Mouse (Mus musculus) macrophage (primary cell): ENCODE results near the gene Nprl2. TPM values are rescaled to one million over a fixed set of nuclear protein-coding genes. Genes with fewer than 3 reads are reported as not detected.
A peak's percentile ranks its signal among the peaks of the same experiment; 100 is the strongest.

Source experiments
- H3K27ac ChIP-seq: fragments of 350-480 bp; formaldehyde crosslinking; 2 replicates; pipeline ENCODE4 v1.9.0; 2021
- H3K36me3 ChIP-seq: fragments of 350-480 bp; formaldehyde crosslinking; 2 replicates; pipeline ENCODE4 v1.9.0; 2021; ENCODE audit errors: inconsistent target
- H3K4me3 ChIP-seq: fragments of 350-480 bp; formaldehyde crosslinking; 2 replicates; pipeline ENCODE4 v1.9.0; 2021; ENCODE audit errors: inconsistent target
- H3K79me2 ChIP-seq: fragments of 350-480 bp; formaldehyde crosslinking; 2 replicates; pipeline ENCODE4 v1.9.0; 2021; ENCODE audit errors: inconsistent target
- WGBS: methylation state at CpG from one replicate; pipeline ENCODE4 v1.1.7; 2026; ENCODE audit warnings: inconsistent platforms; ENCODE audit not compliant: missing documents; 5-methylcytosine and 5-hydroxymethylcytosine counted together
- polyA plus RNA-seq: library from polyadenylated mRNA; stranded (reverse); fragments of 250-400 nt; gene quantifications from 3 replicates; pipeline ENCODE4 v1.2.4, GENCODE M21; 2018; ENCODE audit warnings: inconsistent platforms

Gene Nprl2
- polyA plus RNA-seq, 1 experiment from 2014 or later, result 10.0 TPM

DNA sequence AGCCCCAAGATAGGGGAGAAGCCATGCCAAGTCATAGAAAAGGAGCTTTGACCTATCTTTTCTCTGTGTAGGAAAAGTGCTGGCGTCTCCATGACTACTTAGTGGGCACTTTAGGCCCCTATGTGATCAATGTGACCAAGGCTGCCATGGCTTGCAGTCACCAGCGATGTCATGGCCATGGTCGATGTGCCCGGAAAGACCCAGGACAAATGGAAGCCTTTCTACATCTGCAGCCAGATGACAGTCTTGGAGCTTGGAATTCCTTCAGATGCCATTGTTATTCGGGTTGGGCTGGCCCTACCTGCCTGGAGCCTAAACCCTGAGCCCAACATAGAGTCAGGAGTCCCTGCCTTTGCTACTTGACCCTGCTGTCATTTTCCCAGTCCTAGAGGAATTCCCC, 44.5 kb downstream of the Nprl2 start:
- WGBS, result 91% methylated on average over 5 of the region's 5 CpGs
- Histone ChIP-seq H3K4me3 (no peak overlapping the region), H3K27ac (no peak overlapping the region), H3K79me2 (peaks cover 13% of the 10 kb centered on the region; the same call in 1 of the 2 replicates), H3K36me3 (peaks cover 7% of the 10 kb centered on the region; the same call in 1 of the 2 replicates)

- WGBS, result 3% methylated on average over 41 of the region's 46 CpGs
- H3K36me3 ChIP-seq, result peaks cover 13% of the 10 kb centered on the region; the same call in 1 of the 2 replicates
- peaks cover 13% of the 10 kb centered on the region; the same call in 1 of the 2 replicates for H3K79me2 ChIP-seq
- peak within 1 kb of the TSS; percentile 32 for H3K27ac ChIP-seq
- peak within 1 kb of the TSS; percentile 63 for H3K4me3 ChIP-seq
Observed at GRCm38 (mm10) chr9:107586974-107587832, 45.2 kb downstream of the Nprl2 start, which contains the start of gene Ifrd2. Ifrd2 (plus strand) TSS chr9:107587642.

DNA sequence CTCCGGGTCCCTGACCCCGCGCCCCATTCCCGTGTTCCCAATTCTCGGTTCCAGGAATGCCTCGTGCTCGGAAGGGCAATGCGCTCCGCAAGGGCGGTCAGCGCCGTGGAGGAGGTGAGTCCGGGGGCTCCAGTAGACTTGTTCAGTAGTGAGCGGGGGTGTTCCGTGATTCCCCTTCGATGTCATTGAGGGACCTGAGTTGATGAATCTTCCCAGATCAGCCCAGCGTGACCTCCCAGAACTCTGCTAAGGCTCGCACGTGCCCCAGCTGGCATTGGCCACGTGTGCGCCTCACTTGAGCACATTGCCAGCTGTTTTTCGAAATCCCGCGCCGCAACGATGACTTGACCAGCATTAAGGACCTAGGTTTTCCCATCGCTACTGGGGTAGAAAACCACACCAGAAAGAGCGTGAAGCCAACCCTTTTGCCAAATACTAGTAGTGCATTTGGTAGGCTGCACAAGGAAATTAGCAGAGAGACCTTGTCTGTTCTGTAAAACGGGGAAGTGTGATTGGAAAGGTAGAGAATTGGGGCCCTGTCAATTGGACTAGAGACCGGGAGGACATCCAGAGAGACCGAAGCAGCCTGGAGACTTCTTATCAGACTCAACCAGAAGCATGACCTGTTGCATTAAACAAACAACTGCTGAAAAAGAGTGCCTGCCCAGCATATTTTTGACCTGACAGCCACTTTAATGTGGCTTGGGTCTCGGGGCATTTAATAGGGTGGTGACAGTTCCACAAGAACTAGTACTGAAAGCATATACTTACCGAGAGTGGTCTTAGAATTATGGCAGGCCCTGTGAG, 46.0 kb downstream of the Nprl2 start:
- Histone ChIP-seq H3K27ac (peak overlapping the region; percentile 32), H3K4me3 (peak overlapping the region; percentile 63), H3K79me2 (peaks cover 13% of the 10 kb centered on the region; the same call in 1 of the 2 replicates), H3K36me3 (peaks cover 16% of the 10 kb centered on the region; the same call in 1 of the 2 replicates)
- WGBS, result 3% methylated on average over 31 of the region's 33 CpGs

GRCm38 (mm10) chr9:107590058-107590772, 48.2 kb downstream of the Nprl2 start:
- Histone ChIP-seq H3K27ac (no peak overlapping the region), H3K36me3 (peaks cover 16% of the 10 kb centered on the region; the same call in 1 of the 2 replicates), H3K4me3 (no peak overlapping the region), H3K79me2 (peaks cover 13% of the 10 kb centered on the region; the same call in 1 of the 2 replicates)
- 92% methylated on average over 25 of the region's 25 CpGs for WGBS

GRCm38 (mm10) chr9:107590773-107591060, 48.7 kb downstream of the Nprl2 start:
- H3K27ac ChIP-seq, result no peak overlapping the region
- peaks cover 13% of the 10 kb centered on the region; the same call in 1 of the 2 replicates for H3K79me2 ChIP-seq
- peaks cover 16% of the 10 kb centered on the region; the same call in 1 of the 2 replicates for H3K36me3 ChIP-seq
- WGBS, result 92% methylated on average over 6 of the region's 6 CpGs
- no peak overlapping the region for H3K4me3 ChIP-seq

DNA sequence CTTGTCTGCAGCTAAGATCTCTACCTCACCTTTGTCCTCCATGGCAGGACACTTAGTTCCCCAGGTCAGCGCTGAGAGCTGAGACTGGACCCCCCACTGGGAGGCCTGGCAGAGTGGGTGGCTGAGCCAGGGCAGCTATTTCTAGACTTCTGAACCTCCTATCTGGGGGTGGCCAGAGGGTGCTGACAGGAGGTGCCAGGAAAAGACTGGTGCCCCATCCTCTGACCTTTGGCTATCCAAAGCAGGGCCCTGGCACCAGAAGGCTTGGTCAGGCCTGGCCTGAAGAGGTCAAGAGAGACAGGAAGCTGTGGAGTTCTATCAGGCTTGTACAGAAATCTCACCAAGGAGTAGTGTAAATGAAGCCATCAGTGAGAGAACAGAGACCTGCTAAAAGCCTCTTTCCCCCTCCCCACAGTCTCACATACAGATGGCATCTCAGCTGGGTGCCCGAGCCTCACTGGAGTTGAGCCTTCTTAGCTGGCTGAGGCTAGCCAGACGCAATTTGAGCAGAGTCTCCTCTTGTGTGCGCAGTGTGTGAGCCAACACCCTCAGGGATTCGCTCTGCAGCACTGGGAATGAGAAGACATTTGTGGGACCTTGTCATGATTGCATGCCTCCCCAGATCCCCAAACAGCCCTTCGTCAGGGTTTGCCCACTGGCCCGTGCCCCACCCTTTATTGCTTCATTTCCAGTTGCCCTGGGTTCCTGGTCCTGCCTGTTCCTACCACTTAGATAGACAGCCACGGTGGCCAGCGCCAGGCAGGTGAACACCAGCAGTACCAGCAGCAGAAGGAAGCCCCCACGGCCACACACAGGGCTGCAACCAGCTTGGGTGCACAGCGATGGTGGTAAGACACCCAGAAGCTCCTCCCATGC, 51.3 kb downstream of the Nprl2 start:
- Histone ChIP-seq H3K79me2 (peaks cover 8% of the 10 kb centered on the region; the same call in 1 of the 2 replicates), H3K4me3 (no peak overlapping the region), H3K36me3 (peaks cover 16% of the 10 kb centered on the region; the same call in 1 of the 2 replicates), H3K27ac (no peak overlapping the region)
- WGBS, result 83% methylated on average over 10 of the region's 11 CpGs

GRCm38 (mm10) chr9:107594281-107595062, 52.4 kb downstream of the Nprl2 start:
- no peaks in the 10 kb centered on the region for H3K79me2 ChIP-seq
- H3K36me3 ChIP-seq, result peaks cover 16% of the 10 kb centered on the region; the same call in 1 of the 2 replicates
- H3K27ac ChIP-seq, result no peak overlapping the region
- 97% methylated on average over 8 of the region's 8 CpGs for WGBS
- no peak overlapping the region for H3K4me3 ChIP-seq

Other genes with a start within 250 kb of the Nprl2 start
- gene Cish, start 246.2 kb upstream of the Nprl2 start, polyA plus RNA-seq, result 0.10 to 1.4 TPM (median 0.29 TPM) in 3 replicates
- gene Hemk1, start 203.9 kb upstream of the Nprl2 start, polyA plus RNA-seq, result 2.6 to 5.5 TPM (median 5.2 TPM) in 3 replicates
- not detected in 3 replicates for gene 6430571L13Rik, start 201.6 kb upstream of the Nprl2 start, polyA plus RNA-seq
- not detected in 3 replicates for gene Cacna2d2, start 142.6 kb upstream of the Nprl2 start, polyA plus RNA-seq
- gene Tmem115, start 8.3 kb upstream of the Nprl2 start, polyA plus RNA-seq, result 17.7 to 33.3 TPM (median 29.4 TPM) in 3 replicates
- gene Cyb561d2, start within 50 bp of the Nprl2 start, polyA plus RNA-seq, result 7.6 to 19.6 TPM (median 16.7 TPM) in 3 replicates
- not detected in 3 replicates for gene Zmynd10, start 5.1 kb downstream of the Nprl2 start, polyA plus RNA-seq
- 23.0 to 34.3 TPM (median 33.0 TPM) in 3 replicates for gene Rassf1, start 9.3 kb downstream of the Nprl2 start, polyA plus RNA-seq
- gene Tusc2, start 21.0 kb downstream of the Nprl2 start, polyA plus RNA-seq, result 30.9 to 32.2 TPM (median 30.9 TPM) in 3 replicates
- 17.0 to 33.6 TPM (median 19.7 TPM) in 3 replicates for gene Hyal2, start 25.7 kb downstream of the Nprl2 start, polyA plus RNA-seq
- 20.3 to 38.2 TPM (median 30.4 TPM) in 3 replicates for gene Hyal1, start 34.7 kb downstream of the Nprl2 start, polyA plus RNA-seq
- 25.1 to 39.9 TPM (median 29.7 TPM) in 3 replicates for gene Naa80, start 36.7 kb downstream of the Nprl2 start, polyA plus RNA-seq
- gene Hyal3, start 38.6 kb downstream of the Nprl2 start, polyA plus RNA-seq, result 0.38 to 0.51 TPM (median 0.43 TPM) in 3 replicates
- 4.4 to 25.0 TPM (median 10.0 TPM) in 3 replicates for gene Ifrd2, start 45.4 kb downstream of the Nprl2 start, polyA plus RNA-seq
- not detected in 3 replicates for gene Sema3b, start 67.0 kb downstream of the Nprl2 start, polyA plus RNA-seq
- 624 to 802 TPM (median 682 TPM) in 3 replicates for gene Gnai2, start 93.1 kb downstream of the Nprl2 start, polyA plus RNA-seq
- not detected in 3 replicates for gene Slc38a3, start 127.3 kb downstream of the Nprl2 start, polyA plus RNA-seq
- gene Gnat1, start 137.5 kb downstream of the Nprl2 start, polyA plus RNA-seq, result not detected in 3 replicates
- gene Sema3f, start 168.2 kb downstream of the Nprl2 start, polyA plus RNA-seq, result 0.08 to 0.93 TPM in 2 of 3 replicates, not detected in the other
- gene Rbm5, start 228.8 kb downstream of the Nprl2 start, polyA plus RNA-seq, result 48.8 to 74.7 TPM (median 61.8 TPM) in 3 replicates